Mouse (Mus musculus) liver, adult 2 months (tissue): Measurements from ENCODE around the gene Tcea3.

Experiments
- CTCF ChIP-seq: fragments of 200-500 bp; IDR thresholded peaks from 2 replicates; pipeline ENCODE4 v1.5.1; 2011; ENCODE audit warnings: low read depth, low read length, control low read depth
- POLR2A ChIP-seq: fragments of 200-500 bp; IDR thresholded peaks from 2 replicates; pipeline ENCODE4 v1.6.1; 2011; ENCODE audit warnings: low read length, control low read depth; ENCODE audit not compliant: insufficient read depth; ENCODE audit errors: extremely low read depth

DNA sequence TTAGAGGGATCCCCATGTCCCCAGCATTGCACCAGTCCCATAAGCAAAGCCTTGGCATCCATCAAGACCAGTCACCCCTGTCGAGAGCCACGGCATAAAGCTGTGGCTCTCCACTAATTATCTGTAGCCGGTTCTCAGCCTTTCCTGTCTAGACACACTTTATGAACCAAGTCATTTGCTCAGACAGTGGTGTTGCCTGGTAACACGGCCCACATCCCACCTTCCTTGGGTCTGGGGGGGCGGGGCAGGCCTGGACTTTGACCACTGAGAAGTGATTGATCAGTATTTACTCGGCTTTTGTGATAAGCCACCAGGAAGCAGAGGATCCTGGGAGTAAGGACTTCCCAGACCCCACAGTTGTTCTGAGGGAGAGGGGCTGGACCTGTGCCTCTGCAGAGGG lies 8.4 kb downstream of the Tcea3 start:
- TF ChIP-seq POLR2A (no peak), CTCF (no peak)
